Comparison of ENCODE assay signal across 28 mouse cellular contexts in the genomic region with DNA sequence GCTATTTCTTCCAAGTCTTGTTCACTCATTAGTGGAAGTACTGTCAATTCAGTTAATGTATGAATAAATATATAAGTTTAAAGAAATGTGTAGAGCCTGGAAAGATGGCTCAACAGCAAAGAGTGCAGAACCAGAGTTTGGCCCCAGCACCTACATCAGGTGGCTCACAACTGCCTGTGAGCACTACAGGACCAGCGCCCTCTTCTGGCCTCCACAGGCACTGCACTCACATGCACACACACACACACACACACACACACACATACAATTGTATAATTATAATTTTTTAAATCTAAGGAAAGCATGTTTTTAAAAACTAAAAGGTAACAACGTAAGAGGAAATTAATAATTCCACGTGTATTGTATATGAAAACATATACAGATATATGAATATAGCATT. TPM values are rescaled to one million over a fixed set of nuclear protein-coding genes. Genes with fewer than 3 reads are reported as not detected.
A peak's percentile ranks its signal among the peaks of the same experiment; 100 is the strongest.
DNase-seq lines count a peak whose midpoint lies in the region; ATAC-seq and TF ChIP-seq lines count a peak whose summit lies in the region.
"Had no signal": no experiment of that assay in that cellular context is flagged by ENCODE, and none has a peak within 500 bp of the region (broad histone marks: within the 10 kb centered on the region; RNA-seq: fewer than 3 reads in every experiment).

No protein-coding gene starts in this region.

- no peak overlapping the region for H3K9ac ChIP-seq in midbrain, postnatal 0 days (replicated peaks; ENCODE audit: low read length, poor library complexity, severe bottlenecking)
- H3K9ac ChIP-seq in midbrain, embryonic 13.5 days (replicated peaks), result no peak overlapping the region
- H3K9ac ChIP-seq: embryonic facial prominence, embryonic 13.5 days; heart, embryonic 12.5 days; hindbrain, embryonic 13.5 days; lung, embryonic 15.5 days had no signal

- H3K4me1 ChIP-seq in midbrain, postnatal 0 days (ENCODE audit: insufficient read depth, low read length), result no peaks in the 10 kb centered on the region
- H3K4me1 ChIP-seq in midbrain, embryonic 13.5 days (replicated peaks), result no peaks in the 10 kb centered on the region
- H3K4me1 ChIP-seq: embryonic facial prominence, embryonic 13.5 days; heart, embryonic 12.5 days; hindbrain, embryonic 13.5 days; lung, embryonic 15.5 days had no signal

- DNase-seq in CD4-positive, CD25-positive, alpha-beta regulatory T cell, adult 2 months (ENCODE audit: low read depth, low spot score), result peak; percentile 25
- no peak for DNase-seq in layer of hippocampus, adult 2 months (ENCODE audit: low spot score in 2 of 2)
- DNase-seq in layer of hippocampus, adult 8-10 months (ENCODE audit: low spot score in 2 of 2), result no peak
- DNase-seq in midbrain, postnatal 0 days (ENCODE audit: low spot score), result no peak
- DNase-seq in right cerebral cortex, adult 2 months (ENCODE audit: low spot score in 2 of 2), result no peak
- no peak for DNase-seq in right cerebral cortex, postnatal 25 days
- DNase-seq: adrenal gland, adult 8-10 months; heart, postnatal 14 days; layer of hippocampus, postnatal 36 days; midbrain, embryonic 14.5 days; right cerebral cortex, postnatal 4 days; thymus, postnatal 14 days had no signal

- ATAC-seq in CD4-positive, CD25-positive, alpha-beta regulatory T cell, adult 4 months, result no peak
- no peak for ATAC-seq in midbrain, postnatal 0 days (ENCODE audit: low FRiP score)
- ATAC-seq in midbrain, embryonic 13.5 days, result no peak
- ATAC-seq: forebrain, embryonic 16.5 days had no signal

- H3K27me3 ChIP-seq in midbrain, postnatal 0 days (ENCODE audit: insufficient read depth, low read length), result no peaks in the 10 kb centered on the region
- no peaks in the 10 kb centered on the region for H3K27me3 ChIP-seq in midbrain, embryonic 13.5 days
- H3K27me3 ChIP-seq: embryonic facial prominence, embryonic 13.5 days; heart, embryonic 12.5 days; hindbrain, embryonic 13.5 days; lung, embryonic 15.5 days had no signal

- H3K4me3 ChIP-seq in layer of hippocampus, adult 2 months, result no peak overlapping the region
- H3K4me3 ChIP-seq in midbrain, postnatal 0 days (ENCODE audit: low read depth, low read length), result no peak overlapping the region
- H3K4me3 ChIP-seq in midbrain, embryonic 13.5 days (replicated peaks), result no peak overlapping the region
- H3K4me3 ChIP-seq: embryonic facial prominence, embryonic 13.5 days; heart, embryonic 12.5 days; hindbrain, embryonic 13.5 days; lung, embryonic 15.5 days had no signal

- H3K4me2 ChIP-seq in midbrain, postnatal 0 days (ENCODE audit: low read depth, low read length, poor library complexity, severe bottlenecking), result no peak overlapping the region
- H3K4me2 ChIP-seq in midbrain, embryonic 13.5 days (replicated peaks), result no peak overlapping the region
- H3K4me2 ChIP-seq: embryonic facial prominence, embryonic 13.5 days; heart, embryonic 12.5 days; hindbrain, embryonic 13.5 days; lung, embryonic 15.5 days had no signal

- no peak overlapping the region for H3K27ac ChIP-seq in layer of hippocampus, adult 2 months
- no peak overlapping the region for H3K27ac ChIP-seq in midbrain, postnatal 0 days (ENCODE audit: low read depth, low read length)
- H3K27ac ChIP-seq in midbrain, embryonic 13.5 days, result no peak overlapping the region
- H3K27ac ChIP-seq: embryonic facial prominence, embryonic 13.5 days; hindbrain, embryonic 13.5 days; lung, embryonic 15.5 days; stomach, postnatal 0 days had no signal

- TF ChIP-seq CTCF in layer of hippocampus, adult 2 months (conservative IDR thresholded peaks at IDR 0.05), result peak; percentile 22; the same call in 1 of the 2 replicates
- peak; percentile 29 for TF ChIP-seq CTCF in midbrain, postnatal 0 days (IDR thresholded peaks at IDR 0.05)

- no peaks in the 10 kb centered on the region for H3K9me3 ChIP-seq in midbrain, postnatal 0 days (ENCODE audit: low read length)
- H3K9me3 ChIP-seq in midbrain, embryonic 13.5 days, result peaks cover 3% of the 10 kb centered on the region; the same call in 1 of the 2 replicates
- H3K9me3 ChIP-seq: hindbrain, embryonic 13.5 days; lung, embryonic 15.5 days had no signal

- no peaks in the 10 kb centered on the region for H3K36me3 ChIP-seq in midbrain, postnatal 0 days (ENCODE audit: insufficient read depth, low read length)
- no peaks in the 10 kb centered on the region for H3K36me3 ChIP-seq in midbrain, embryonic 13.5 days
- H3K36me3 ChIP-seq: embryonic facial prominence, embryonic 13.5 days; heart, embryonic 12.5 days; hindbrain, embryonic 13.5 days; lung, embryonic 15.5 days had no signal

- WGBS in midbrain, postnatal 0 days, result 89% methylated on average over 3 of the region's 3 CpGs
- 78% methylated on average over 3 of the region's 3 CpGs for WGBS in midbrain, embryonic 13.5 days

RNA-seq across cellular contexts. Expression of a gene that starts 12.6 kb away (rescaled TPM):
- polyA plus RNA-seq in CD4-positive, CD25-positive, alpha-beta regulatory T cell, adult 4 months (2017; shearing (Covaris generic)), result under 1 TPM in 1 of 2 experiments, not detected in 1; 0.24 TPM
- total RNA-seq in layer of hippocampus, adult 2 months (2021), result 1 to 10 TPM; 1.1 to 1.3 TPM
- total RNA-seq in layer of hippocampus, adult 8-10 months (2022), result 1 to 10 TPM; 1.3 to 2.0 (median 1.6) TPM
- total RNA-seq in midbrain, postnatal 0 days (2014; rRNA removed), result 1.2 and 2.1 TPM in 2 replicates
- 1.0 and 1.5 TPM in 2 replicates for polyA plus RNA-seq in midbrain, postnatal 0 days (2015; fragmentation: Nextera tagmentation; extraction: Ambion mirVana)
- polyA plus RNA-seq in midbrain, embryonic 13.5 days (2015; fragmentation: Nextera tagmentation; extraction: Ambion mirVana), result 0.88 and 0.98 TPM in 2 replicates
- total RNA-seq: megakaryocyte progenitor cell, adult 5-6 weeks; neutrophil, adult 5-6 weeks had no signal
- polyA plus RNA-seq: heart, embryonic 12.5 days; intestine, embryonic 14.5 days; kidney, embryonic 14.5 days had no signal

RNA-seq across cellular contexts. Expression of a gene that starts 17.5 kb away (rescaled TPM):
- 100 to 1,000 TPM; 203 to 275 TPM for polyA plus RNA-seq in CD4-positive, CD25-positive, alpha-beta regulatory T cell, adult 4 months (2017; shearing (Covaris generic))
- total RNA-seq in layer of hippocampus, adult 2 months (2021), result 100 to 1,000 TPM; 123 to 126 TPM
- 100 to 1,000 TPM in 2 of 4 experiments, 10 to 100 TPM in 2; 88.2 to 142 (median 116) TPM for total RNA-seq in layer of hippocampus, adult 8-10 months (2022)
- 14.5 and 15.0 TPM in 2 replicates for total RNA-seq in midbrain, postnatal 0 days (2014; rRNA removed)
- 65.3 and 66.1 TPM in 2 replicates for polyA plus RNA-seq in midbrain, postnatal 0 days (2015; fragmentation: Nextera tagmentation; extraction: Ambion mirVana)
- polyA plus RNA-seq in midbrain, embryonic 13.5 days (2015; fragmentation: Nextera tagmentation; extraction: Ambion mirVana), result 105 and 108 TPM in 2 replicates

RNA-seq across cellular contexts. Expression of a gene that starts 17.5 kb away (rescaled TPM):
- not detected for polyA plus RNA-seq in CD4-positive, CD25-positive, alpha-beta regulatory T cell, adult 4 months (2017; shearing (Covaris generic))
- total RNA-seq in layer of hippocampus, adult 2 months (2021), result not detected
- total RNA-seq in layer of hippocampus, adult 8-10 months (2022), result 1 to 10 TPM in 2 of 4 experiments, not detected in 2; 1.1 to 4.7 TPM
- not detected in 2 replicates for total RNA-seq in midbrain, postnatal 0 days (2014; rRNA removed)
- polyA plus RNA-seq in midbrain, postnatal 0 days (2015; fragmentation: Nextera tagmentation; extraction: Ambion mirVana), result not detected in 2 replicates
- not detected in 2 replicates for polyA plus RNA-seq in midbrain, embryonic 13.5 days (2015; fragmentation: Nextera tagmentation; extraction: Ambion mirVana)
- total RNA-seq: layer of hippocampus, postnatal 36 days; megakaryocyte progenitor cell, adult 5-6 weeks; neutrophil, adult 5-6 weeks had no signal
- polyA plus RNA-seq: embryonic facial prominence, embryonic 13.5 days; forebrain, embryonic 16.5 days; gonadal fat pad, adult 2 months; hindbrain, embryonic 13.5 days; kidney, embryonic 14.5 days; large intestine, adult 2 months; limb, embryonic 14.5 days; lung, embryonic 15.5 days; midbrain, embryonic 14.5 days; stomach, postnatal 0 days had no signal

RNA-seq across cellular contexts. Expression of a gene that starts 32.7 kb away (rescaled TPM):
- 1 to 10 TPM; 2.3 to 6.2 TPM for polyA plus RNA-seq in CD4-positive, CD25-positive, alpha-beta regulatory T cell, adult 4 months (2017; shearing (Covaris generic))
- total RNA-seq in layer of hippocampus, adult 2 months (2021), result under 1 TPM; 0.44 to 0.49 TPM
- 1 to 10 TPM in 1 of 4 experiments, under 1 TPM in 3; 0.31 to 1.3 (median 0.49) TPM for total RNA-seq in layer of hippocampus, adult 8-10 months (2022)
- total RNA-seq in midbrain, postnatal 0 days (2014; rRNA removed), result 1.5 TPM in 2 replicates
- 0.49 and 0.69 TPM in 2 replicates for polyA plus RNA-seq in midbrain, postnatal 0 days (2015; fragmentation: Nextera tagmentation; extraction: Ambion mirVana)
- 0.26 and 0.51 TPM in 2 replicates for polyA plus RNA-seq in midbrain, embryonic 13.5 days (2015; fragmentation: Nextera tagmentation; extraction: Ambion mirVana)

RNA-seq across cellular contexts. Expression of a gene that starts 34.7 kb away (rescaled TPM):
- not detected for polyA plus RNA-seq in CD4-positive, CD25-positive, alpha-beta regulatory T cell, adult 4 months (2017; shearing (Covaris generic))
- not detected for total RNA-seq in layer of hippocampus, adult 2 months (2021)
- total RNA-seq in layer of hippocampus, adult 8-10 months (2022), result not detected
- total RNA-seq in midbrain, postnatal 0 days (2014; rRNA removed), result not detected in 2 replicates
- polyA plus RNA-seq in midbrain, postnatal 0 days (2015; fragmentation: Nextera tagmentation; extraction: Ambion mirVana), result not detected in 2 replicates
- not detected in 2 replicates for polyA plus RNA-seq in midbrain, embryonic 13.5 days (2015; fragmentation: Nextera tagmentation; extraction: Ambion mirVana)
- total RNA-seq: heart, postnatal 14 days; layer of hippocampus, postnatal 36 days; left cerebral cortex, postnatal 25 days; megakaryocyte progenitor cell, adult 5-6 weeks; neutrophil, adult 5-6 weeks had no signal
- polyA plus RNA-seq: embryonic facial prominence, embryonic 13.5 days; forebrain, embryonic 16.5 days; heart, embryonic 12.5 days; hindbrain, embryonic 13.5 days; midbrain, embryonic 14.5 days had no signal
